Mouse (Mus musculus): ENCODE measurements around the gene Sephs2. TPM values are rescaled to one million over a fixed set of nuclear protein-coding genes. Genes with fewer than 3 reads are reported as not detected.
"Not testable (repeated sequence)": the region's sequence is repeated elsewhere in the genome, so short reads cannot be mapped to it uniquely, and the experiment has no call there.

The Sephs2 gene
- polyA plus RNA-seq, 1 experiment, result 41.4 TPM

DNA sequence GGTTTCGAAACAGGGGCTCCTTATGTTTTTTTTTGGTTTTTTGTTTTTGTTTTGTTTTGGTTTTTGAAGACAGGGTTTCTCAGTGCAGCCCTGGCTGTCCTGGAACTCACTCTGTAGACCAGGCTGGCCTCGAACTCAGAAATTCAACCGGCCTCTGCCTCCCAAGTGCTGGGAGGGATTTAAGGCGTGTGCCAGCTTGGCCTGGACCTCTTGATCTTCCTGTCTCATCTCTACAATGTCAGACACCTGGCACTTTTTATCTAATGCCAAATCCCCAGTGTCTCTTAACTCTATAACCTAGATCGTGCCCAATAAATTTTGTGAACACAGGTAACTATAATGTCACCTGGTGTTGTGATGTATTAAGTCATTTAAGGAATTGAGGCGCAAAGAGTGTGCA lies 20.5 kb downstream of the Sephs2 start:
- H3K36me3 ChIP-seq (ENCODE audit: control insufficient read depth, insufficient read depth), result peaks cover 13% of the 10 kb centered on the region
- no peak overlapping the region for H3ac ChIP-seq (ENCODE audit: control insufficient read depth, insufficient read length, low read depth)
- no peaks in the 10 kb centered on the region for H3K79me3 ChIP-seq (ENCODE audit: low read depth)
- no peaks in the 10 kb centered on the region for H3K27me3 ChIP-seq (ENCODE audit: control insufficient read depth, insufficient read depth, insufficient read length)
- no peaks in the 10 kb centered on the region for H3K79me2 ChIP-seq (ENCODE audit: control insufficient read depth, insufficient read depth)
- TF ChIP-seq USF1 (IDR thresholded peaks at IDR 0.05; ENCODE audit: low read depth) (no peak), MYOD1 (IDR thresholded peaks at IDR 0.05; ENCODE audit: control insufficient read depth, insufficient read length, low read depth) (no peak), FOSL1 (IDR thresholded peaks at IDR 0.05; ENCODE audit: insufficient read depth, low read length, poor library complexity, severe bottlenecking) (no peak), CEBPB (IDR thresholded peaks at IDR 0.05; ENCODE audit: low read depth) (no peak), CTCF (IDR thresholded peaks at IDR 0.05; ENCODE audit: control insufficient read depth, insufficient read depth, insufficient read length) (no peak), MAX (IDR thresholded peaks at IDR 0.05) (no peak), MYOG (IDR thresholded peaks at IDR 0.05; ENCODE audit: control insufficient read depth, extremely low read depth, insufficient read length) (no peak)
- no peak overlapping the region for H3K4me3 ChIP-seq (ENCODE audit: insufficient read depth, poor library complexity, severe bottlenecking)

DNA sequence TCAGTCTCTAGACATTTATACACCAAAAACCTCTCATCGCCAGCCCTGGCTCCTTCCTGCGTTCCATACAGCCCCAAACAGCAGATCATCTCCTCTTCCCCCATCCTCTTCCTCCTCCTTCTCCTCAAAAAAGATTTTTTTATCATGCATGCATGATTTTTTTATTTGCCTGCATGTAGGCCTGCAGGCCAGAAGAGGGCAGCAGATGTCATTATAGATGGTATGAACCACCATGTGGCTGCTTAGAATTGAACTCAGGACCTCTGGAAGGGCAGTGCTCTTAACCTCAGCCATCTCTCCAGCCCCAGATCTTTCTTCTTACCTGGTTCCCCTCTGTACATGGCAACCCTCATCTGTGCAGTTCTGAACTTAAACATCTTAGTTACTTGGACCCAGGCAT lies 21.4 kb downstream of the Sephs2 start:
- no peaks in the 10 kb centered on the region for H3K79me2 ChIP-seq (ENCODE audit: control insufficient read depth, insufficient read depth)
- no peak overlapping the region for H3K4me3 ChIP-seq (ENCODE audit: insufficient read depth, poor library complexity, severe bottlenecking)
- TF ChIP-seq MYOG (IDR thresholded peaks at IDR 0.05; ENCODE audit: control insufficient read depth, extremely low read depth, insufficient read length), result no peak
- TF ChIP-seq FOSL1 (IDR thresholded peaks at IDR 0.05; ENCODE audit: insufficient read depth, low read length, poor library complexity, severe bottlenecking), result no peak
- no peak for TF ChIP-seq MYOD1 (IDR thresholded peaks at IDR 0.05; ENCODE audit: control insufficient read depth, insufficient read length, low read depth)
- no peak for TF ChIP-seq CEBPB (IDR thresholded peaks at IDR 0.05; ENCODE audit: low read depth)
- no peak for TF ChIP-seq CTCF (IDR thresholded peaks at IDR 0.05; ENCODE audit: control insufficient read depth, insufficient read depth, insufficient read length)
- TF ChIP-seq MAX (IDR thresholded peaks at IDR 0.05), result no peak
- TF ChIP-seq USF1 (IDR thresholded peaks at IDR 0.05; ENCODE audit: low read depth), result no peak
- H3K79me3 ChIP-seq (ENCODE audit: low read depth), result no peaks in the 10 kb centered on the region
- H3K36me3 ChIP-seq (ENCODE audit: control insufficient read depth, insufficient read depth), result peaks cover 13% of the 10 kb centered on the region
- no peaks in the 10 kb centered on the region for H3K27me3 ChIP-seq (ENCODE audit: control insufficient read depth, insufficient read depth, insufficient read length)
- H3ac ChIP-seq (ENCODE audit: control insufficient read depth, insufficient read length, low read depth), result no peak overlapping the region

DNA sequence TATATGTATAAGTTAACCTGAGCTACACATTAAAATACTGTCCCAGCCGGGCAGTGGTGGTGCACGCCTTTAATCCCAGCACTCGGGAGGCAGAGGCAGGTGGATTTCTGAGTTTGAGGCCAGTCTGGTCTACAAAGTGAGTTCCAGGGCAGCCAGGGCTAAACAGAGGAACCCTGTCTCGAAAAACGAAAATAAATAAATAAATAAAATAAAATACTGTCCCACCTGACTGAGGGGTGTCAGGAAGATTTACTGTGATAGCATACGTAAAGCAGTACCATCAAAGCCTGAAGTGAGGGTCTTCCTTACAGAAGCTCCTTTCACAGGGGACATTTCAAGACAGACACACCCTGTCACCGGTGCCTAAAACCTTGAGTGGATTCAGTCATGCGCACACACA lies 23.3 kb downstream of the Sephs2 start:
- not testable (repeated sequence) for H3K79me3 ChIP-seq (ENCODE audit: low read depth); H3K36me3 ChIP-seq (ENCODE audit: control insufficient read depth, insufficient read depth); H3K27me3 ChIP-seq (ENCODE audit: control insufficient read depth, insufficient read depth, insufficient read length); H3ac ChIP-seq (ENCODE audit: control insufficient read depth, insufficient read length, low read depth); H3K4me3 ChIP-seq (ENCODE audit: insufficient read depth, poor library complexity, severe bottlenecking)
- H3K79me2 ChIP-seq (ENCODE audit: control insufficient read depth, insufficient read depth), result peaks cover 12% of the 10 kb centered on the region

DNA sequence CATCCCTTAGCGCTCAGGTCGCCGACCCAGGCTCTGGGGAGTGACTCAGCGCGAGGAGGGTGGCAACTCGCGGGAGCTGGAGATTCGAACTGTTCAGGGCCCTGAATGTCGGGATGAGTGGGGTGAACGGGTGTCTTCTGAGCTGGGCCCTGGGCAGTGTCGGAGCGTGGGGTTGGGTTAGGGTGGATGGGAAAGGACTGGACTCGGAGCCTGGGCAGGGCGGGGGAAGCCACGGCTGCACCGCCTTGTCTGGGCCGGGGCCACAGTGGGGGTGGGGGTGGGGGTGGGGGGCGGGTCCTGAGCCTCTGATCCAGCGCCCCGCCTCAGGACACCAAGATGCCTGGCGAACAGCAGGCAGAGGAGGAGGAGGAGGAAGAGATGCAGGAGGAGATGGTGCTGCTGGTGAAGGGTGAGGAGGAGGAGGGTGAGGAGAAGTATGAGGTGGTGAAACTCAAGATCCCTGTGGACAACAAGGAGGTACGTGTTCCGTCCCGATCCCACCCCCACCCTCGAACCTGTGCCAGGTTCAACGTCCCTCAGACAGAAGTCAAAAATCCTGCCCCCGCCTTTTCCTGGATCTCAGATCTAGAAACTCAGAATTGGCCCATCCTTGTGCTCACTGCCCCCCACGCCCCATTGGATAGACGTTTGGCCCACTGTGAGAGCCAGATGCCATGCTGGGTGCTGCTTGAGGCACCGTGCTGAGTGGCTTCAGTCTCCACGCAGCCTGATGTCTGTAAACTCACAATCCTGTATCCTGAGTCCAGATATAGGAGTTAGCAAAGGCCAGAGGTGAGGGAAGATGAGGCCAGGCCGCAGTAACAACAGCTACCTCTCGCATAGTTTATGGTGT lies 29.0 kb downstream of the Sephs2 start:
- peak overlapping the region; percentile 52 for H3K4me3 ChIP-seq (ENCODE audit: insufficient read depth, poor library complexity, severe bottlenecking)
- no peaks in the 10 kb centered on the region for H3K27me3 ChIP-seq (ENCODE audit: control insufficient read depth, insufficient read depth, insufficient read length)
- peaks cover 19% of the 10 kb centered on the region for H3K79me2 ChIP-seq (ENCODE audit: control insufficient read depth, insufficient read depth)
- H3K79me3 ChIP-seq (ENCODE audit: low read depth), result peaks cover 16% of the 10 kb centered on the region
- peak overlapping the region; percentile 88 for H3ac ChIP-seq (ENCODE audit: control insufficient read depth, insufficient read length, low read depth)
- no peak for TF ChIP-seq MYOG (IDR thresholded peaks at IDR 0.05; ENCODE audit: control insufficient read depth, extremely low read depth, insufficient read length)
- TF ChIP-seq MYOD1 (IDR thresholded peaks at IDR 0.05; ENCODE audit: control insufficient read depth, insufficient read length, low read depth), result no peak
- no peak for TF ChIP-seq MAX (IDR thresholded peaks at IDR 0.05)
- no peak for TF ChIP-seq USF1 (IDR thresholded peaks at IDR 0.05; ENCODE audit: low read depth)
- no peak for TF ChIP-seq FOSL1 (IDR thresholded peaks at IDR 0.05; ENCODE audit: insufficient read depth, low read length, poor library complexity, severe bottlenecking)
- TF ChIP-seq CEBPB (IDR thresholded peaks at IDR 0.05; ENCODE audit: low read depth), result no peak
- TF ChIP-seq CTCF (IDR thresholded peaks at IDR 0.05; ENCODE audit: control insufficient read depth, insufficient read depth, insufficient read length), result no peak
- peaks cover 6% of the 10 kb centered on the region for H3K36me3 ChIP-seq (ENCODE audit: control insufficient read depth, insufficient read depth)

DNA sequence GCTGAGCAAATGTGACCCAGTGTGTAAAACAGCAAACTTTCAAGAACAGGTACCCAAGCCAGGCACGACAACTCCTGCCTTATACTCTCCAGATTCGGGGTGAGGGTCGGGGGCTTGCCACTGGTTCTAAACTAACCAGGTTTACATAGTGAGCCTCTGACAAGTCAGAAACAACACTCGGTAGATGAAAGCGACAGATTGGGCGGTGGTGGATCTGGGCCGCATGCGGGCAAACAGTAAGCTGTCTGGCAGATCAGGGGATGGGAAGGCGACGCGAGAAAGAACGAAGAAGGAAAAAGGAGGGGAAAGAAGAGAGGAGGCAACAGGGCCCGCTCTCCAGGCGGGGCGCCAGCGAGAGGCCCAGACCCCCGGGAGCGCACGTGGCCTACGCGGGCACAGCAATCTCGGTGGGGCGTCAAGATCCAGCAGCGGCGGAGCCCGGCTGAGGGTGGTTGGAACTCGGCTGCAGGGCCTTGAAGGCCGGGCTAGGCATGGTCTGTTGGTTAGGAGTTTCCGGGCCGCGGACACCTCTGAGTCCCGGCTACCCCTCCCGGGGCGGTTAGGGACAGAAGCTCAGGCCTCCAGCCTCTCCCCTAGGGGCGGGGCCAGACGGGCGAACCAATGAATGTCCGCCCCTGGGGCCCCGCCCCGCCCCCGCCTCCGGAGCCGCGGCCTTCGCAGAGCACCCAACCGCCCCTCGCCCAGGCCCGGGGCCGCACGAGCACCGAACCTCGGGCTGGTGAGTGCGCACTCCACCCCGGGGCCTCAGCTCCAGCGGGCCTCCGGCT lies 29.8 kb downstream of the Sephs2 start, which contains the start of gene Zfp771:
Gene Zfp771, plus strand, starts transcription at position 405 of the 788 bp plus-strand sequence.
- Histone ChIP-seq H3K79me3 (ENCODE audit: low read depth) (peaks cover 16% of the 10 kb centered on the region), H3K4me3 (ENCODE audit: insufficient read depth, poor library complexity, severe bottlenecking) (peak within 1 kb of the TSS; percentile 52), H3ac (ENCODE audit: control insufficient read depth, insufficient read length, low read depth) (peak within 1 kb of the TSS; percentile 88), H3K79me2 (ENCODE audit: control insufficient read depth, insufficient read depth) (peaks cover 19% of the 10 kb centered on the region), H3K36me3 (ENCODE audit: control insufficient read depth, insufficient read depth) (peaks cover 6% of the 10 kb centered on the region), H3K27me3 (ENCODE audit: control insufficient read depth, insufficient read depth, insufficient read length) (no peaks in the 10 kb centered on the region)
- TF ChIP-seq MAX (IDR thresholded peaks at IDR 0.05) (peak; percentile 86), CTCF (IDR thresholded peaks at IDR 0.05; ENCODE audit: control insufficient read depth, insufficient read depth, insufficient read length) (no peak)

Measured in C2C12 (cell line).